Mouse (Mus musculus): ENCODE measurements around the gene Mecp2. TPM values are rescaled to one million over a fixed set of nuclear protein-coding genes. Genes with fewer than 3 reads are reported as not detected.
"Not testable (repeated sequence)": the region's sequence is repeated elsewhere in the genome, so short reads cannot be mapped to it uniquely, and the experiment has no call there.

The Mecp2 gene
- polyA plus RNA-seq (2015; fragmentation: Nextera tagmentation; extraction: Ambion mirVana): 10.0 and 10.3 TPM in 2 replicates

DNA sequence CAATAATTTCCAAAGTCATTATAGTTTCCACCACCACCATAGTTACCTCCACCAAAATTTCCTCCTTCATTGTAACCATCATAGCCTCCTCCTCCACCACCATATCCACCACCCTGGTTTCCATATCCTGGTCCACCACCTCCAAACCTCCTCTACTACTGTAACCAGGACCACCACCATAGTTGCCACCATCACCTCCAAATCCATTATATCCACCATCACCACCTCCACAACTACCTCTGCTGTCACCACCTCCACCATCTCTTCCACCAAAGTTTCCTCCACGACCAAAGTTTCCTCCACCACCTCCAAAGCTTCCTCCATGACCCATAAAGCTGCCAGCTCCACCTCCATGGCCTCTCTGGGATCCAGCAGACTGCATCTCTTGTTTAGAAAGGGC is at the start of gene Mecp2:
Mecp2 (minus strand) TSS at position 101 of the 400 bp plus-strand sequence.
- not testable (repeated sequence) for ATAC-seq (ENCODE audit: low FRiP score, low TSS enrichment)
- WGBS: 10% methylated on average over 1 of the region's 1 CpGs

DNA sequence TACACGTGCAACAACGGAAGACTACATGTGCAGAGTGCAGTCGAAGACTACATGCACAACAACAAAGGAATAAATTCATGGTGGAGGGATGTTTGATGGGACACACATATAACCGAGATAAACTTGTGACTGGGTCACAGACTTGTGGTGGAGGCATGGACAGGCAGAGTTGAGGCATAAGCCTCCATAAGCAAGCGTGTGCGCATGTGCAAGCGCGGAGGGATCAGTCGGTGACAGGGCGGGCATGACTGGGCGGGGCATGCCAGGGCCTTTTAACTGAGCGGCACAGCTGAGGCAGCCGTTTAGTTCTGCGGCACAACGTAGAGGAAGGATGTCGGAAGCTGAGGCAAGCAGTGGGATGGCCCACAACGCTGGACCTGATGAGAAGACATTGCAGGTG is 41.8 kb upstream of the Mecp2 start, which contains the start of gene Tktl1:
Tktl1 (plus strand) TSS at position 301 of the 400 bp plus-strand sequence.
- WGBS: 95% methylated on average over 17 of the region's 17 CpGs
- ATAC-seq (ENCODE audit: low FRiP score, low TSS enrichment): no peak
- Histone ChIP-seq H3K4me3 (ENCODE audit: low read length) (no peak within 1 kb of the TSS), H3K9me3 (ENCODE audit: low read length) (no peaks in the 10 kb centered on the region), H3K27ac (ENCODE audit: low read length) (no peak within 1 kb of the TSS), H3K36me3 (ENCODE audit: insufficient read depth, low read length) (no peaks in the 10 kb centered on the region), H3K27me3 (ENCODE audit: insufficient read depth, low read length) (no peaks in the 10 kb centered on the region), H3K4me2 (replicated peaks; ENCODE audit: low read depth, low read length) (no peak within 1 kb of the TSS), H3K9ac (replicated peaks; ENCODE audit: low read length) (no peak within 1 kb of the TSS), H3K4me1 (ENCODE audit: insufficient read depth, low read length) (no peaks in the 10 kb centered on the region)

More for the DNA sequence above, at the start of gene Mecp2:
- not testable (repeated sequence) for H3K27me3 ChIP-seq (ENCODE audit: insufficient read depth, low read length); H3K4me1 ChIP-seq (ENCODE audit: insufficient read depth, low read length); H3K4me3 ChIP-seq (ENCODE audit: low read length); H3K36me3 ChIP-seq (ENCODE audit: insufficient read depth, low read length); H3K9ac ChIP-seq (replicated peaks; ENCODE audit: low read length); H3K27ac ChIP-seq (ENCODE audit: low read length); H3K9me3 ChIP-seq (ENCODE audit: low read length); H3K4me2 ChIP-seq (replicated peaks; ENCODE audit: low read depth, low read length)

DNA sequence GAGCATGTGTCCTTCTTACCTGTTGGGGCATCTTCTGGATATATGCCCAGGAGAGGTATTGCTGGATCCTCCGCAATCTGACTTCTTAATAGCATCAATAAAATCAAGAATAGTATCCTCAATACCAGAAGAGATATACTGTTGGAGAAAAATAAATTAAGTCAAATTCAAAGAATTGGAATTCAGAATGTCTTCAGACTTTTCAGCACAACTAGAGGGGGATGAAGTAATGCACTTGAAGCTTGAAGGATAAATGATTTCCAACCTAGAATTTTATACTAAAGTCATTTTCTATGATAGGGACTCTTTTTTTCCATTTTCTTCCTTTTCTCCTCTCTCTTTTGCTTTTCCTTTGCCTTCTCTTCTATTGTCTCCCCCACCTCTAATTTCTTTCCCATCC is 32.6 kb upstream of the Mecp2 start, which contains the start of gene Tex28:
Tex28 (minus strand) TSS at position 101 of the 400 bp plus-strand sequence.
- Histone ChIP-seq H3K27ac (ENCODE audit: low read length) (no peak within 1 kb of the TSS), H3K9ac (replicated peaks; ENCODE audit: low read length) (no peak within 1 kb of the TSS), H3K9me3 (ENCODE audit: low read length) (no peaks in the 10 kb centered on the region), H3K4me1 (ENCODE audit: insufficient read depth, low read length) (no peaks in the 10 kb centered on the region), H3K4me3 (ENCODE audit: low read length) (no peak within 1 kb of the TSS), H3K27me3 (ENCODE audit: insufficient read depth, low read length) (no peaks in the 10 kb centered on the region), H3K36me3 (ENCODE audit: insufficient read depth, low read length) (no peaks in the 10 kb centered on the region), H3K4me2 (replicated peaks; ENCODE audit: low read depth, low read length) (no peak within 1 kb of the TSS)
- ATAC-seq (ENCODE audit: low FRiP score, low TSS enrichment): no peak
- 82% methylated on average over 1 of the region's 1 CpGs for WGBS

DNA sequence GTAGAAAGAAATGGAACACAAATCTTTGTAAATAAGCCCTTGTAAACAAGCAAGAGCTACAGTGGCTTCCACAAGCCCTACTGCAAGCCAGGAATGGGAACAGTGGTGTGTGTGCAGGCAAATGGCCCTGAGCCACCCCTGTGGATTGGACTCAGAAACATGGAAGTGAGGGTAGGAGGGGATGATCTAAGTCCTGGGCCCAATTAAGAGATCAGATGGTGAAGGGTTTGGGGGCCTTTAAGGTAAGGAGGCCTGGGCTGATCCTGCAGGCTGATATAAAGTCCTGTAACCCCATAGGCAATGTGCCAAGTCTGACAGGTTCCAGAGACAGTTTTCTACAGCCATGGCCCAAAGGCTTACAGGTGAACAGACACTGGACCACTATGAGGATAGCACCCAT is 8.0 kb downstream of the Mecp2 start, which contains the start of gene Opn1mw:
Opn1mw (plus strand) TSS at position 301 of the 400 bp plus-strand sequence.
- Histone ChIP-seq H3K9ac (replicated peaks; ENCODE audit: low read length) (no peak within 1 kb of the TSS), H3K27ac (ENCODE audit: low read length) (no peak within 1 kb of the TSS), H3K4me1 (ENCODE audit: insufficient read depth, low read length) (no peaks in the 10 kb centered on the region), H3K27me3 (ENCODE audit: insufficient read depth, low read length) (peaks cover 17% of the 10 kb centered on the region; the same call in 1 of the 2 replicates), H3K4me2 (replicated peaks; ENCODE audit: low read depth, low read length) (no peak within 1 kb of the TSS), H3K4me3 (ENCODE audit: low read length) (no peak within 1 kb of the TSS), H3K36me3 (ENCODE audit: insufficient read depth, low read length) (no peaks in the 10 kb centered on the region), H3K9me3 (ENCODE audit: low read length) (no peaks in the 10 kb centered on the region)
- no peak for ATAC-seq (ENCODE audit: low FRiP score, low TSS enrichment)

DNA sequence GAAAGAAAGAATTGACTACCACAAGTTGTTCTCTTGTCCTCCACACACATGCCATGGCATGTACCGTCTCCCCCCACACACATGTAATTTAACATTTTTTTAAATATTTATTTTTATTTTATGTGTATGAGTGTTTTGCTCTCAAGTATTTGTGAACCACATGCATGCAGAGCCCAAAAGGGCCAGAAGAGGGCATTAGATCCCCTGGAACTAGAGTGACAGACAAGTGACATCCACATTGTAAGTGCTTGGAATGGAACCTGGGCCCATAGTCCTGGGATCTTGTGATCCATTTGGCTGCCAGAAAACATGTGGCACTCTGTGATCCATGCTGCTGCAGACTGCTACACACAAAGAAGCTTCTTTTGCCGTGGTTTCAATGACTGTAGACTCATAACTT is 10.2 kb downstream of the Mecp2 start:
- Histone ChIP-seq H3K36me3 (ENCODE audit: insufficient read depth, low read length) (no peaks in the 10 kb centered on the region), H3K27ac (ENCODE audit: low read length) (no peak overlapping the region), H3K9ac (replicated peaks; ENCODE audit: low read length) (no peak overlapping the region), H3K9me3 (ENCODE audit: low read length) (no peaks in the 10 kb centered on the region), H3K4me3 (ENCODE audit: low read length) (no peak overlapping the region), H3K4me1 (ENCODE audit: insufficient read depth, low read length) (no peaks in the 10 kb centered on the region), H3K27me3 (ENCODE audit: insufficient read depth, low read length) (peaks cover 10% of the 10 kb centered on the region; the same call in 1 of the 2 replicates), H3K4me2 (replicated peaks; ENCODE audit: low read depth, low read length) (no peak overlapping the region)
- no peak for ATAC-seq (ENCODE audit: low FRiP score, low TSS enrichment)
- 67% methylated on average over 2 of the region's 2 CpGs for WGBS

DNA sequence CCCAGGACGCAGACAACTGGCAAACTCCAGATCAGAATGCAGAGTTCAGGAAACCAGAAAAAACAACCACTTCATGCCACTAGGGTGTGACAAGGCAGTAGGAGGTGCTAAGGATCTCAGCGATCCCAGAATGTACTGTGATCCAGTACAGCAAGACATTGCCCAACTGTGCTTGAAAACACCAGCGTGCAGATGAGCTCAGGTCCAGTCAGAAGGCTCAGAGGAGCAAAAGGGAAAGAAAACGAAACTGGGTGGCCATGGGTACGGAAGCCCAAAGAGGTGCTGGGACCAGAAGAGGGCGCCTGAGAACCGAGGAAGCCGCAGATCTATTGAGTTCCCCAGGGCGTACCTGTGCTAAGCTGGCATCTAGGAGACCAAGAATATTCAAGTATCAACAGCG is 19.7 kb downstream of the Mecp2 start:
- H3K4me1 ChIP-seq (ENCODE audit: insufficient read depth, low read length): no peaks in the 10 kb centered on the region
- no peak overlapping the region for H3K27ac ChIP-seq (ENCODE audit: low read length)
- peak overlapping the region; percentile 35 for H3K4me3 ChIP-seq (ENCODE audit: low read length)
- H3K36me3 ChIP-seq (ENCODE audit: insufficient read depth, low read length): no peaks in the 10 kb centered on the region
- no peaks in the 10 kb centered on the region for H3K9me3 ChIP-seq (ENCODE audit: low read length)
- 21% methylated on average over 10 of the region's 10 CpGs for WGBS
- H3K4me2 ChIP-seq (replicated peaks; ENCODE audit: low read depth, low read length): peak overlapping the region; percentile 48
- peaks cover 2% of the 10 kb centered on the region; the same call in 1 of the 2 replicates for H3K27me3 ChIP-seq (ENCODE audit: insufficient read depth, low read length)
- peak overlapping the region; percentile 44; the same call in 1 of the 2 replicates for H3K9ac ChIP-seq (replicated peaks; ENCODE audit: low read length)
- peak; percentile 84 for ATAC-seq (ENCODE audit: low FRiP score, low TSS enrichment)

DNA sequence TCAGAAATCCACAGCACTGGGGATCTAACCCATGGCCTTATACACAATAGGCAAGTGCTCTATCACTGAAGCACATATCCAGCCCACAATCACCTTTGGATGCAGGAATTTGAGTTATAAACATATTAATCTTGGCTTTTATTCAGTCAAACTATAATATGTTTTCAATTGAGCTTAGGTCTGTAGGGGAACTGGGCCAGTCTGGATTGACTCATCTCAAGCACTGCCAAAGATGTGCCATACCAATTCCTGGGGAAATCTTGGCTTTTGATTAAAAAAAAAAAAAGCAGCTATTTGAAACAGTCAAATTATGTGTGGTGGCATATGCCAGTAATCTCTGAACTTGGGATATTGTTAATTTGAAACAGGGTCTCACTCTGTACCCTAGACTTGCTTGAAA is 21.1 kb downstream of the Mecp2 start:
- Histone ChIP-seq H3K27me3 (ENCODE audit: insufficient read depth, low read length) (peaks cover 2% of the 10 kb centered on the region; the same call in 1 of the 2 replicates), H3K4me2 (replicated peaks; ENCODE audit: low read depth, low read length) (no peak overlapping the region), H3K36me3 (ENCODE audit: insufficient read depth, low read length) (no peaks in the 10 kb centered on the region), H3K4me3 (ENCODE audit: low read length) (no peak overlapping the region), H3K9me3 (ENCODE audit: low read length) (no peaks in the 10 kb centered on the region), H3K4me1 (ENCODE audit: insufficient read depth, low read length) (no peaks in the 10 kb centered on the region), H3K27ac (ENCODE audit: low read length) (no peak overlapping the region), H3K9ac (replicated peaks; ENCODE audit: low read length) (no peak overlapping the region)
- ATAC-seq (ENCODE audit: low FRiP score, low TSS enrichment): no peak

DNA sequence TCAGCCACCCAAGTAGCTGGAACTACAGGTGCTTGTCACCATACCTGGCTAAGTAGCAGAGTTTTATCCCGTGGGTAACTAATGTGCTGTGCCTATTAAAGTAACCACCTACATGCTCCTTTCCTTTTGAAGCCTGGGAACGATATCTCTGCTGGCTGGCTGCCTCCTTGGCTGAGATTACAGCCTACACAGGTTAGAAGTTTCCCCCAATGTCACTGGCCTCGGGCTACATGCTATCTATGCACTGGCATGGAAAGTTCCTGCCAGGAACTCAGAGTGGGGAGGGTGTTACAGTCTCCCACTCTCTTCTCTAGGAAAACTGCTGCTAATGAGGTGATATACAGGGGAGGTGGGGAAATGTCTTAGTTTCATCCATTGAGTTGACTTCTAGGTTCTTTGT is 26.4 kb downstream of the Mecp2 start:
- 43% methylated on average over 3 of the region's 3 CpGs for WGBS
- H3K9ac ChIP-seq (replicated peaks; ENCODE audit: low read length): no peak overlapping the region
- H3K36me3 ChIP-seq (ENCODE audit: insufficient read depth, low read length): no peaks in the 10 kb centered on the region
- no peak overlapping the region for H3K4me2 ChIP-seq (replicated peaks; ENCODE audit: low read depth, low read length)
- H3K4me3 ChIP-seq (ENCODE audit: low read length): no peak overlapping the region
- H3K27ac ChIP-seq (ENCODE audit: low read length): no peak overlapping the region
- no peaks in the 10 kb centered on the region for H3K4me1 ChIP-seq (ENCODE audit: insufficient read depth, low read length)
- ATAC-seq (ENCODE audit: low FRiP score, low TSS enrichment): no peak
- no peaks in the 10 kb centered on the region for H3K9me3 ChIP-seq (ENCODE audit: low read length)
- H3K27me3 ChIP-seq (ENCODE audit: insufficient read depth, low read length): no peaks in the 10 kb centered on the region; the same call in 1 of the 2 replicates

DNA sequence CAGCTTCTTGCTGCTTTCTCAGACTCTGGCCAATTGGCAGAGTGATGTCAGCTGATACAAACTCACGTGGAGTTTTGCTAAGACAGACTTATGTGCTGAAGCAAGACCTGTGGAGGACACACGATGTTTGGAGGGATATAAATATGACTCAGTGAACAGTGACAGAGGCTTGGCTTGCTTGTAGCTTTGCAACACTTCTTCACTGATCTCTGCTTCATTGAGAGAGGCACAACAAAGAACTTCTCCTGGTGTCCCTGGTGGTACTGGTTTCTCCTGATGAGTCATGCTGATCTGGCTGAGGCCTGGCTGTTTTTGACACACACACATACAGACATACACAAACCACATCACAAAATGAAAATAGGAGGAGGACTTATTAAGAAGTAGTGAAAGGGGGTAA is 29.2 kb downstream of the Mecp2 start:
- no peak for ATAC-seq (ENCODE audit: low FRiP score, low TSS enrichment)
- Histone ChIP-seq H3K4me2 (replicated peaks; ENCODE audit: low read depth, low read length) (no peak overlapping the region), H3K27me3 (ENCODE audit: insufficient read depth, low read length) (no peaks in the 10 kb centered on the region; the same call in 1 of the 2 replicates), H3K27ac (ENCODE audit: low read length) (no peak overlapping the region), H3K4me3 (ENCODE audit: low read length) (no peak overlapping the region), H3K4me1 (ENCODE audit: insufficient read depth, low read length) (no peaks in the 10 kb centered on the region), H3K36me3 (ENCODE audit: insufficient read depth, low read length) (no peaks in the 10 kb centered on the region), H3K9me3 (ENCODE audit: low read length) (no peaks in the 10 kb centered on the region), H3K9ac (replicated peaks; ENCODE audit: low read length) (no peak overlapping the region)
- 59% methylated on average over 2 of the region's 2 CpGs for WGBS

DNA sequence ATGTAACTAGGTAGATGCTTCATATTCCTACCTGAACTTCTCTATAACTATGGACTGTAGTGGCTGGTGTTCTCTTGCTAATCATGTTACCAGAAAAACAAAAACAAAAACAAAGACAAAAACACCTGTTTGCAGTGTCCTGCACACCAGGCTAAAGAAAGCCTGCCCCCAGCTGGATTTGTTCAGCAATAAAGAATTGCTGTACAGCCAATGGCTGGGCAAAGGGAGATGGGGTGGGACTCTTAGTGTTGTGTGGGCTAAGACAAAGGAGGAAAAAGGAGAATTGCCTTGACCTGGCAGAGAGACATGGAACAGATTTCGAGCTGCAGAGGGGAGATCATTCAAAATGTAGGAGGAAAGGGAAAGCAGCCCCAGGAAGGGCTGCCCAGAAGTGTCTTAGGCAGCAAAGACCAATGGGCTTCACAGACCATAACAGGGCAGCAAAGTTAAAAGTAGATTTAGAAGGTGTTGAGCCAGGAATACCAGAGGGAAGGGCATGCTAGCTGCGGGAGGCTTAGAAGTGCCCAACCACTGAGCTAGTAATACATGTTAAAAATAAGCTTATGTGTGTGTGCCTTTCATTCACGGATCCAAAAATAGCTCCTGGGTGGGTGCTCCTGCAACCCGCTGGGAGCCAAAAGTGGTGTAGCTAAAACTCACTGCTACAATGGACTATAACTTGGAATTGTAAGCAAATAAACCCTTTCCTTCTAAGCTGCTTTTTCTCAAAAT is 31.5 kb downstream of the Mecp2 start:
- H3K4me1 ChIP-seq (ENCODE audit: insufficient read depth, low read length): no peaks in the 10 kb centered on the region
- H3K4me3 ChIP-seq (ENCODE audit: low read length): no peak overlapping the region
- ATAC-seq (ENCODE audit: low FRiP score, low TSS enrichment): no peak
- 60% methylated on average over 4 of the region's 4 CpGs for WGBS
- no peak overlapping the region for H3K27ac ChIP-seq (ENCODE audit: low read length)
- peaks cover 2% of the 10 kb centered on the region; the same call in 1 of the 2 replicates for H3K27me3 ChIP-seq (ENCODE audit: insufficient read depth, low read length)
- no peak overlapping the region for H3K4me2 ChIP-seq (replicated peaks; ENCODE audit: low read depth, low read length)
- H3K9ac ChIP-seq (replicated peaks; ENCODE audit: low read length): no peak overlapping the region
- no peaks in the 10 kb centered on the region for H3K9me3 ChIP-seq (ENCODE audit: low read length)
- H3K36me3 ChIP-seq (ENCODE audit: insufficient read depth, low read length): no peaks in the 10 kb centered on the region

All from kidney, embryonic 16.5 days (tissue).